Mouse (Mus musculus): ENCODE measurements around the gene Slc9a1.

DNA sequence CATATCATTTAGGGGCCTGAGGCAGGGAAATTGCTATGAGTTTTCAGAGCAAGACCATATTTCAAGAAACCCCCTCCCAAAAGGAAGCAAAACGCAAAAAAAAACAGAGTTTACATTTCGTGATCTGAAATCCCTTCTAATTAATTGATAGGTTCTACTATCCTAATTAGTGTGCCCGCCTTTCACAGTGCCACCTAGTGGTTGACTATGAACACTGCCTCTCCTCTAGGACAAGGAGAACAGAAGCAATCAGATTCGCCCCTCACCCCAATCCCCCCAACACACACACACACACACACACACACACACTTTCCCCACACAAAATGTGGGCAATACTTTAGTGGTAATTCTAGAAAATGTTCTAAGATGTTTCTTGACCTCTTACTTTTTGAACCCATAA lies 25.4 kb upstream of the Slc9a1 start:
- TF ChIP-seq CTCF (IDR thresholded peaks at IDR 0.05; ENCODE audit: insufficient read depth, low read length) (peak; percentile 60), POLR2A (IDR thresholded peaks at IDR 0.05; ENCODE audit: borderline replicate concordance, extremely low read depth, low read depth, low read length) (no peak)

Measured in lung, adult 2 months (tissue).